Mouse (Mus musculus): ENCODE data around the gene Col4a2.

DNA sequence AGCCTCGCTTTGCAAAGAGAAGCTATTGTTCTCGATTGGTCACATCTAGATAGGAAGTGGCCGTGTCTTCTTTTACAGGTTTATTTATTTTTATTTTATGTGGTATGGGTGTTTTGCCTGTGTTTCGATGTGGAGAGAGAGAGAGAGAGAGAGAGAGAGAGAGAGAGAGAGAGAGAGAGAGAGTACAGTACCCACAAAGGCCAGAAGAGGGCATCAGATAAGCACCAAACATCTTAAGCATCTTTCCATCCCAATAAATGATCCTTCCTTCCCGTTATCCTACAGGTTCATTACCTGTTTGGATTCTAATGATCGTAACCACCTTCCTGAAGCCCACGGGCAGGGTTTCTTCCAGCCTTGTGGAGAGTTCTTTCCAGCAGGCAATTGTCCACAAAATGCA is 110.5 kb downstream of the Col4a2 start:
- TF ChIP-seq CTCF (IDR thresholded peaks at IDR 0.05; ENCODE audit: low read depth): peak; percentile 70
- TF ChIP-seq EP300 (optimal IDR thresholded peaks at IDR 0.05): no peak
